Mouse (Mus musculus): ENCODE data around the gene Bcl9l. TPM values are rescaled to one million over a fixed set of nuclear protein-coding genes. Genes with fewer than 3 reads are reported as not detected.

Bcl9l gene
- polyA plus RNA-seq, 1 experiment from 2014 or later: 7.7 TPM

DNA sequence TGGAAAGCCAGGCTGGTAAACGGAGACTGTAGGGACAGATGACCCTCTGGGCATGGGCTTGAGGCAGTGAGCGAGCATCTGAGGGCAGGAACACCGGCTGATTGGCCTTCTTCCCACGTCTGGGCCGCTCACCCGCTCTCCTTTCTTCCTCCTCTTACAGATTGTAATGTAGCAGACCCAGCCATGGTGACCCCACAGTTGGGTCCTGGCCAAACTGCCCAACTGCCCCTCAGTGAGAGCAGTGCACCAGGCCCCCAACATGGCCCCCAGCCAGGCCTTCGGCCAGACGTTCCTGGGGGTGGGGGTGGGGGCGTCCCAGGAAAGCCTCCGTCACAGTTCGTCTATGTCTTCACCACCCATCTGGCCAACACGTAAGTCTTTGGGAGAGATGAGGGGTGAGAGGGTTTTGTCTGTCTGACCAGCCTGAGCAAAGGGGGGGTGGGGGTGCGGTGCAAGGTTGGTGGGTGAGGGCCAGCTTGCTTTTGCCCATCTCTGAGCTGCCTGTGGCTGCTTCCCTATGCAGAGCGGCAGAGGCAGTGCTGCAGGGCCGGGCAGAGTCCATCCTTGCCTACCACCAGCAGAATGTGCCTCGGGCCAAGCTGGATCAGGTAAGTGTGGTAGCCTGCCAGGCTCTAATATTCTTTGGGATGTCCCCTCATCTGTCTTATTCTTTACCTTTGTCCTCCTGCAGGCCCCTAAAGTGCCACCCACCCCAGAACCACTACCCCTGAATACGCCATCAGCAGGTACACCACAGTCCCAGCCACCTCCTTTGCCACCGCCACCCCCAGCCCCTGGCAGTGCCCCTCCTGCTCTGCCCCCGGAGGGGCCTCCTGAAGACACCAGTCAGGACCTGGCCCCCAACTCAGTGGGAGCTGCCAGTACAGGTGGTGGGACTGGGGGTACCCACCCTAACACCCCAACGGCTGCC, 22.5 kb downstream of the Bcl9l start:
- Histone ChIP-seq H3K9me3 (no peaks in the 10 kb centered on the region), H3K4me3 (peak overlapping the region; percentile 19; the same call in 1 of the 2 replicates), H3K27me3 (replicated peaks; ENCODE audit: low read depth, poor library complexity, severe bottlenecking) (peaks cover 19% of the 10 kb centered on the region), H3K36me3 (replicated peaks) (peaks cover 86% of the 10 kb centered on the region), H3K4me1 (peaks cover 50% of the 10 kb centered on the region), H3K27ac (replicated peaks) (0 out of 2 replicates have a peak overlapping the region, but pooled peaks have one; percentile 12)
- 78% methylated on average over 20 of the region's 20 CpGs for WGBS
- DNase-seq (ENCODE audit: low spot score): no peak

DNA sequence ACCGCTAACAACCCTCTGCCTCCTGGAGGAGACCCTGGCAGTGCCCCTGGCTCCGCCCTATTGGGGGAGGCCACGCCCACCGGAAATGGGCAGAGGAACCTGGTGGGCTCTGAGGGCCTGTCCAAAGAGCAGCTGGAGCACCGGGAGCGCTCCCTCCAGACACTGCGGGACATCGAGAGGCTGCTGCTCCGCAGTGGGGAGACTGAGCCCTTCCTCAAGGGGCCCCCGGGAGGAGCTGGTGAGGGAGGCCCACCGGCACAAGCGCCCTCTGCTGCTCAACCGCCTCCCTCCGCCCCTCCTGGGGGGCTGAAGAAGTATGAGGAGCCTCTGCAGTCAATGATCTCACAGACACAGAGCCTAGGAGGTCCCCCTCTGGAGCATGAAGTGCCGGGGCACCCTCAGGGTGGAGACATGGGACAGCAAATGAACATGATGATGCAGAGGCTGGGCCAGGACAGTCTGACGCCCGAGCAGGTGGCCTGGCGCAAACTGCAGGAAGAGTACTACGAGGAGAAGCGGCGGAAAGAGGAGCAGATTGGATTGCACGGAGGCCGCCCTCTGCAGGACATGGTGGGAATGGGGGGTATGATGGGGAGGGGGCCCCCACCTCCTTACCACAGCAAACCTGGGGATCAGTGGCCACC, 23.3 kb downstream of the Bcl9l start:
- Histone ChIP-seq H3K4me1 (peaks cover 49% of the 10 kb centered on the region), H3K9me3 (no peaks in the 10 kb centered on the region), H3K36me3 (replicated peaks) (peaks cover 81% of the 10 kb centered on the region), H3K27ac (replicated peaks) (0 out of 2 replicates have a peak overlapping the region, but pooled peaks have one; percentile 12), H3K27me3 (replicated peaks; ENCODE audit: low read depth, poor library complexity, severe bottlenecking) (peaks cover 19% of the 10 kb centered on the region), H3K4me3 (peak overlapping the region; percentile 19; the same call in 1 of the 2 replicates)
- 60% methylated on average over 23 of the region's 23 CpGs for WGBS
- DNase-seq (ENCODE audit: low spot score): no peak

DNA sequence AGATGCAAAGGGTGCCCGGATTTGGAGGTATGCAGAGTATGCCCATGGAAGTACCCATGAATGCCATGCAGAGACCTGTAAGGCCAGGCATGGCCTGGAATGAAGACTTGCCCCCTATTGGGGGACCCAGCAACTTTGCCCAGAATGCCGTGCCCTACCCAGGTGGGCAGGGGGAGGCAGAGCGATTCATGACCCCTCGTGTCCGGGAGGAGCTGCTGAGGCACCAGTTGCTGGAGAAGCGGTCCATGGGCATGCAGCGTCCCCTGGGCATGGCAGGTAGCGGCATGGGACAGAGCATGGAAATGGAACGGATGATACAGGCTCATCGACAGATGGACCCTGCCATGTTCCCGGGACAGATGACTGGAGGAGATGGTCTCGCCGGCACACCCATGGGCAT, 23.9 kb downstream of the Bcl9l start:
- no peak overlapping the region for H3K27ac ChIP-seq (replicated peaks)
- WGBS: 95% methylated on average over 13 of the region's 13 CpGs
- no peak overlapping the region for H3K4me3 ChIP-seq
- peaks cover 16% of the 10 kb centered on the region for H3K27me3 ChIP-seq (replicated peaks; ENCODE audit: low read depth, poor library complexity, severe bottlenecking)
- H3K4me1 ChIP-seq: peaks cover 48% of the 10 kb centered on the region
- peaks cover 75% of the 10 kb centered on the region for H3K36me3 ChIP-seq (replicated peaks)
- no peak for DNase-seq (ENCODE audit: low spot score)
- H3K9me3 ChIP-seq: no peaks in the 10 kb centered on the region

DNA sequence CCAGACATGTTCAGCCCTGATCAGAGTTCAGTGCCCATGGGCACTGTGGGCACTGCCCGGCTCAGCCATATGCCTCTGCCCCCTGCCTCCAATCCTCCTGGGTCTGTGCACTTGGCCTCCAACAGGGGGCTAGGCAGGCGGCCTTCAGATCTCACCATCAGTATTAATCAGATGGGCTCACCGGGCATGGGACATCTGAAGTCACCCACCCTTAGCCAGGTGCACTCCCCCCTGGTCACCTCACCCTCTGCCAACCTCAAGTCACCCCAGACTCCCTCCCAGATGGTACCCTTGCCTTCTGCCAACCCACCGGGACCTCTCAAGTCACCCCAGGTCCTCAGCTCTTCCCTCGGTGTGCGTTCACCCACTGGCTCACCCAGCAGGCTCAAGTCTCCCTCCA, 24.7 kb downstream of the Bcl9l start:
- H3K9me3 ChIP-seq: no peaks in the 10 kb centered on the region
- H3K4me3 ChIP-seq: 0 out of 2 replicates have a peak overlapping the region, but pooled peaks have one; percentile 11
- 92% methylated on average over 6 of the region's 6 CpGs for WGBS
- peaks cover 47% of the 10 kb centered on the region for H3K4me1 ChIP-seq
- peaks cover 13% of the 10 kb centered on the region for H3K27me3 ChIP-seq (replicated peaks; ENCODE audit: low read depth, poor library complexity, severe bottlenecking)
- no peak for DNase-seq (ENCODE audit: low spot score)
- H3K27ac ChIP-seq (replicated peaks): no peak overlapping the region
- peaks cover 69% of the 10 kb centered on the region for H3K36me3 ChIP-seq (replicated peaks)

DNA sequence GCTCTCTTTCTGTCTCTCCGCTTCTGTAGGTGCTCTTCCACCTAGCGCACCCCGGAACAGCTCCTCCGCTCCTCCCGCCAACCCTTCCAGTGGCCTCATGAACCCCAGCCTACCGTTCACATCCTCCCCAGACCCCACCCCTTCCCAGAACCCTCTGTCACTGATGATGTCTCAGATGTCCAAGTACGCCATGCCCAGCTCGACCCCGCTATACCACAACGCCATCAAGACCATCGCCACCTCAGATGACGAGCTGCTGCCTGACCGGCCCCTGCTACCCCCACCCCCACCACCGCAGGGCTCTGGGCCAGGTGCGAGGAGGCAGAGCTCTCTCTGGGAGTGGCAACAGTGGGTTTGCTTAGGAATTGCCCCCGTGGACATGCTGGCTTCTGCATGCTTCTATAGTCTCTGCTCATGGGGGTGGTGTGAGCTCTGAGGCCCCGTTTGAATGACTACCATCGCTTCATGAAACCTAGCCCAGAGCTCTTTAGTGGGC, 25.5 kb downstream of the Bcl9l start:
- Histone ChIP-seq H3K27ac (replicated peaks) (no peak overlapping the region), H3K27me3 (replicated peaks; ENCODE audit: low read depth, poor library complexity, severe bottlenecking) (peaks cover 13% of the 10 kb centered on the region), H3K9me3 (no peaks in the 10 kb centered on the region), H3K4me3 (no peak overlapping the region; the same call in 1 of the 2 replicates), H3K4me1 (peaks cover 48% of the 10 kb centered on the region), H3K36me3 (replicated peaks) (peaks cover 61% of the 10 kb centered on the region)
- no peak for DNase-seq (ENCODE audit: low spot score)
- WGBS: 87% methylated on average over 18 of the region's 18 CpGs

DNA sequence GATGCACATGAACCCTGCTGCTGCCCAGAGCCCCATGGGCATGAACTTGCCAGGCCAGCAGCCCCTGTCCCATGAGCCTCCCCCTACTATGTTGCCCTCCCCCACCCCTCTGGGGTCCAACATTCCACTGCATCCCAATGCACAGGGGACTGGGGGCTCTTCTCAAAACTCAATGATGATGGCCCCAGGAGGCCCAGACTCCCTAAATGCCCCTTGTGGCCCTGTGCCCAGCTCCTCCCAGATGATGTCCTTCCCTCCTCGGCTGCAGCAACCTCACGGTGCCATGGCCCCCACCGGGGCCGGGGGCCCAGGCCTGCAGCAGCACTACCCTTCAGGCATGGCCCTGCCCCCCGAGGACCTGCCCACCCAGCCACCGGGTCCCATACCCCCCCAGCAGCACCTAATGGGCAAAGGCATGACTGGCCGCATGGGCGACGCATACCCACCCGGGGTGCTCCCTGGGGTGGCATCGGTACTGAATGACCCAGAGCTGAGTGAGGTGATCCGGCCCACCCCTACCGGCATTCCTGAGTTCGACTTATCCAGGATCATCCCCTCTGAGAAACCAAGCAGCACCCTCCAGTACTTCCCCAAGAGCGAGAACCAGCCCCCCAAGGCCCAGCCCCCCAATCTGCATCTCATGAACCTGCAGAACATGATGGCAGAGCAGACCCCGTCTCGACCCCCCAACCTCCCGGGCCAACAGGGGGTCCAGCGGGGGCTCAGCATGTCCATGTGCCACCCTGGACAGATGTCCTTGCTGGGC, 26.3 kb downstream of the Bcl9l start:
- peaks cover 13% of the 10 kb centered on the region for H3K27me3 ChIP-seq (replicated peaks; ENCODE audit: low read depth, poor library complexity, severe bottlenecking)
- H3K4me3 ChIP-seq: peak overlapping the region; percentile 52; the same call in 1 of the 2 replicates
- H3K9me3 ChIP-seq: no peaks in the 10 kb centered on the region
- WGBS: 83% methylated on average over 19 of the region's 19 CpGs
- DNase-seq (ENCODE audit: low spot score): no peak
- H3K36me3 ChIP-seq (replicated peaks): peaks cover 55% of the 10 kb centered on the region
- 0 out of 2 replicates have a peak overlapping the region, but pooled peaks have one; percentile 44 for H3K27ac ChIP-seq (replicated peaks)
- H3K4me1 ChIP-seq: peaks cover 48% of the 10 kb centered on the region

DNA sequence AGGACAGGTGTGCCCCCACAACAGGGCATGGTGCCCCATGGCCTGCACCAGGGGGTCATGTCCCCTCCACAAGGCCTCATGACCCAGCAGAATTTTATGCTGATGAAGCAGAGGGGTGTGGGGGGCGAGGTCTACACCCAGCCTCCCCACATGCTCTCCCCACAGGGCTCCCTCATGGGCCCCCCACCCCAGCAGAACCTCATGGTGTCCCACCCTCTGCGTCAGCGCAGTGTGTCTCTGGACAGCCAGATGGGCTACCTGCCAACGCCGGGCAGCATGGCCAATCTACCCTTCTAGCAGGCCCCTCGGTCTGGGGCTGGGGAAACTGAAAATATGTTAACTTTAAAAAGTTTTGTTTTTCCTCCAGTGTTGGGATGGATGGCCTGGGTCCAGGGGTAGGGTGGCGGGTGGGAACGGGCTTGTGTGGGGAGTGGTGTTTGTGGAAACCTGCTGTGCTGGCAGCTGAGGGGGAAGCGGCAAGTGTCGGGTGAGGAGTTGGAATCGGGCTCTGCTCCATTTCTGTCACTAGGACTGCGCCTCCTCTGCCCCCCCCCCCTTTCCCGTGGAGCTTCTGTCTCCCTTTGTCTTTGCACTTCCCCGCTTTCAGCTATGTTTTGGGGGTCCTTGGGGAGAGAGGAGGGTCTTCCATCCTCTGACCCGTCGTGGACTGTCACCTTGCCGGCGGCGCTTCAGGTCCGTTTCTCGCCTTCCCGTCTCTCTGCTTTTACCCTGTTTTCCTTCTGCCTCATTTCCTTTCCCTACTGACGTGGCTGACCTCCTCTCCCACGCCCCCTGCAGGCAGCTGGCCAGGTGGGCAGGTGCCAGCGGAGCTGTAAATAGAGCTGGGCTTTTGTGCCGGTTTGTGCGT, 27.1 kb downstream of the Bcl9l start:
- Histone ChIP-seq H3K9me3 (no peaks in the 10 kb centered on the region), H3K27ac (replicated peaks) (peak overlapping the region; percentile 44; the same call in 1 of the 2 replicates), H3K36me3 (replicated peaks) (peaks cover 48% of the 10 kb centered on the region), H3K4me3 (peak overlapping the region; percentile 52), H3K4me1 (peaks cover 48% of the 10 kb centered on the region), H3K27me3 (replicated peaks; ENCODE audit: low read depth, poor library complexity, severe bottlenecking) (peaks cover 13% of the 10 kb centered on the region)
- DNase-seq (ENCODE audit: low spot score): peak; percentile 81
- WGBS: 15% methylated on average over 27 of the region's 27 CpGs

DNA sequence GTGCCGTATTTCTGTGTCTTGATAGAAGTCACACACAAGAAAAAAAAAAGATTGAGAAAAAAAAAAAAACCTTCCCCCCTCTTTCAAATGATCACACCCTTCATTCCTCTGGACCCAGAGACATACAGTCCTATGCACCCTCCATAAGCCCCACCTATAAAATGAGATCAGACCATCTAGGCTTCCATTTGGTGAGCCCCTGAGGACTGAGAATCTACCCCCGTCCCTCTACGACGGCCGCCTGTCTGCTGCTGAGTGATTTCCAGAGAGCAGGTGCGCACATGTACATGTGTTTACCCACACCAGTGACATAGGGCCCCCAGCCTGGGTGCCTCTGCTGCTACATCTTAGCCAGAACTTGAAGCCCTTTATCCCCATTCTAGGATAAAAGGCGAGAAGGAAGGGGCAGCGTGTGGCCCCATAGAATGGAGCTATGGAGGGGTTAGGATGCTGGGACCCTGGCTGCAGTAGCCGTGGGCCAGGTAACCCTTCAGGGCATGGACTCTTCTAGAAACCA, 27.8 kb downstream of the Bcl9l start:
- Histone ChIP-seq H3K4me1 (peaks cover 46% of the 10 kb centered on the region), H3K27ac (replicated peaks) (peak overlapping the region; percentile 41; the same call in 1 of the 2 replicates), H3K27me3 (replicated peaks; ENCODE audit: low read depth, poor library complexity, severe bottlenecking) (peaks cover 13% of the 10 kb centered on the region), H3K9me3 (no peaks in the 10 kb centered on the region), H3K4me3 (peak overlapping the region; percentile 52), H3K36me3 (replicated peaks) (peaks cover 41% of the 10 kb centered on the region)
- DNase-seq (ENCODE audit: low spot score): no peak
- 36% methylated on average over 9 of the region's 9 CpGs for WGBS

DNA sequence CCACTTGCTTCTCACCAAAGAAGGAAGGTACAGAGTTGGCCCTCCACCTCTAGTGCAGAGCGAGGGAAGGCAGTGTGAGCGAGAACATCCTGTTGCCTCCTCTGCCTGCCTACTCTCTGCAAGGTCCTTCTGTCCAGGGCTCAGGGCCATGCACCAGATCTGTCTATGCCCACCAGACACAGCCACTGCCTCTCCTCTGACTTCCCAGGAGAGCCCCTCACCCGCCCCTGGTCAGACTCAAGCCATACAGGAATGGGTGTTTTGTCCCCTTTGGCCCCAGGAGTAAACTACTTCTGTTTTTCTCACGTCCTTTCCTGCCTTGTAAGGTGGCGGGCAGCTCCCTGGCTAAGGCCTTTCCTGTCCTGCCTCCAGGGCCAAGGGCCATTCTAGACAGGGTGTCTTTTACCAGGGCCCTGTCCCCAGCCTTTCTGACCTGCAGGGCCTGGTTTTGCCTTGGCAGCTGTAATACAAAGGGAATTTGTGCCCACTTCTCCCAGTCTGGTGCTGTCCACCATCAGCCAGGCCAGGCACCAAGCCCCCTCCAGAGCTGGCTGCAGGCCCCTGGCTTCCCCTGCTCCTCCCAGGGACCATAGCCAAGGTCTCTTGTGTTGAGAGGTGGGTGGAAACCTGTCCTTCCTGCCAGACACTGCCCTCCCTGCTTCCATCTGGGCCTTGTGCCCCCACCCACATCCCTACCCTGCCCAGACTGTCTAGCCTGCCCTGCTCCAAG, 28.4 kb downstream of the Bcl9l start:
- Histone ChIP-seq H3K36me3 (replicated peaks) (peaks cover 35% of the 10 kb centered on the region), H3K4me1 (peaks cover 40% of the 10 kb centered on the region), H3K27ac (replicated peaks) (peak overlapping the region; percentile 41), H3K9me3 (no peaks in the 10 kb centered on the region), H3K27me3 (replicated peaks; ENCODE audit: low read depth, poor library complexity, severe bottlenecking) (peaks cover 13% of the 10 kb centered on the region), H3K4me3 (no peak overlapping the region; the same call in 1 of the 2 replicates)
- WGBS: 59% methylated on average over 5 of the region's 5 CpGs
- no peak for DNase-seq (ENCODE audit: low spot score)

DNA sequence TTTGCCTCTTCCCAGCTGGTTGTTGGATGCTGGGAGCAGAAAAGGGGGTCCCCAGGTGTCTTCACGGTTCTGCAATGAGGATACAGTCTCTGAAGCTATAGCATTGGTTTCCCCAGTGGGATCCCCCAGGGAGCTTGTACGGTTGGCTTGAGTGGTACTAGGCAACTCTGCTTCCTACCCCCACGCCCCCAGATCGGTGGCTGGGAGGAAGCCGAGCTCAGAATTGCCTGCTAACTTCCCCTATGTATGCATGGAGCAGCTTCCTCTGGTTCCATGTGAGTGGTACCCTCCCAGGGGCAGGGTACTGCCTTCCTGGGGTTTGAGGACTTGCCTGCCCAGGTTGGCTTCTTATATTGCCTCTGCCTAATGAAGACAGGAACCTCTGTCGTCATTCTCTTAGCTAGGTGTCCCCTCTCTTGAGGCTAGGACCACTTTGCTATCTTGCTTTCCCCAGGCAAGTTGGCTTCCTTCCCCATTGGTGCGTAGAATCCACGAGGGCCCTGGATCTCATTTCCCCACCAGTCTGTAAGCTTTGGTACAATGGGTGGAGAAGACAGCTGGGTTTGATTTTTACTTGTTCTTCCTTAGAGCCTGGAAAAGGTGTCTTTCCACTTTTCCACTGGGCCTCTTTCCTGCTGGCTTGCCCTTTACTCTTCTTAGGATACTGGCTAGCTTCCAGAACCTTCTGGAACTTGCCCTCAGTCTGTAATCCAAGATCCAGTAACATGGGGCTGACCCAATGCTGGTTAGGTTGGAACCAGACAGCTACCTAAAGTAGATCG, 29.5 kb downstream of the Bcl9l start:
- 77% methylated on average over 9 of the region's 9 CpGs for WGBS
- peaks cover 13% of the 10 kb centered on the region for H3K27me3 ChIP-seq (replicated peaks; ENCODE audit: low read depth, poor library complexity, severe bottlenecking)
- no peak overlapping the region for H3K4me3 ChIP-seq
- no peak overlapping the region for H3K27ac ChIP-seq (replicated peaks)
- H3K36me3 ChIP-seq (replicated peaks): peaks cover 24% of the 10 kb centered on the region
- no peaks in the 10 kb centered on the region for H3K9me3 ChIP-seq
- peaks cover 37% of the 10 kb centered on the region for H3K4me1 ChIP-seq
- DNase-seq (ENCODE audit: low spot score): no peak
